Mouse (Mus musculus): ENCODE data around the gene Arfgef3. TPM values are rescaled to one million over a fixed set of nuclear protein-coding genes. Genes with fewer than 3 reads are reported as not detected.

The Arfgef3 gene
- polyA plus RNA-seq, 1 experiment: 0.42 TPM

DNA sequence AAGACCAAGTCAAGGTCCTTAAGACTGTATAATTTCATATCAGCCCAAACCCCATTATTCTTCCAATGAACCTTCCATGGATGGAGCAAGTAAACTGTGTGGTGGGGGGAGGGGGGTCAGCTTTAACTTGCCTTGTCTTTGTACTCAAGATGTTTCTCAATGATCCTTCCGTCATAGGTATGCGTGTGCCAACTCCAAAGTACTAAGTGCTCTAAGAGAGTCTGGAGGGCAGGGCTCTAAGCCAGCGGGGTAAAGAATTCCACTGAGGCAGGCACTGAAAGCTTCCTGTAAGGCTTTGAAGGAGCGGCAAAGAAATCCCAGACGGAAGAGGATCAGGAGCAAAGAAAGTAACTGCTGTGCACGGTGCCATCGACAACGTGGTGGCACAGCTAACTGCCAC, 2.7 kb downstream of the Arfgef3 start:
- no peak overlapping the region for H3K27ac ChIP-seq (ENCODE audit: insufficient read depth, low read length)
- TF ChIP-seq POLR2A (IDR thresholded peaks at IDR 0.05; ENCODE audit: low read depth, low read length) (no peak), CTCF (IDR thresholded peaks at IDR 0.05; ENCODE audit: borderline replicate concordance, insufficient read depth, low read length) (no peak)
- H3K4me3 ChIP-seq (ENCODE audit: insufficient read depth, low read length): no peak overlapping the region
- no peaks in the 10 kb centered on the region for H3K4me1 ChIP-seq (ENCODE audit: control insufficient read depth, insufficient read depth, low read length)

DNA sequence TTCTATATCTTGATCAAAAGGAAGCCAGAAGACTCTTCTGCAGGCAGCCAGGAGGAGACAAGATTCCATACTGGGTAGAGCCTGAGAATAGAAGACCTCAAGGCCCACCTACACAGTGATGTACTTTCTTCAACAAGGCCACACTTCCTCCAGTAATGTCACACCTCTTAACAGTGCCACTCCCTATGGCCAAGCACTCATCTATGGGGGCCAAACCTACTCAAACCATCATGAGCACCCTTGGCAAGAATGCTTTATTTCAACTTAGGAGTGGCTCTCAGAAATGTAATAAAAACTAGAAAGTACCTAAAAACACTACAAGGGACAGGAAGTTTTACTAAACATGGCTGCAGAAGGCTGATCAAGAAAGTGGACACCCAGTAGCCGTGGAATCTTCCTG, 15.2 kb downstream of the Arfgef3 start:
- H3K27ac ChIP-seq (ENCODE audit: insufficient read depth, low read length): no peak overlapping the region
- H3K4me3 ChIP-seq (ENCODE audit: insufficient read depth, low read length): no peak overlapping the region
- TF ChIP-seq CTCF (IDR thresholded peaks at IDR 0.05; ENCODE audit: borderline replicate concordance, insufficient read depth, low read length) (no peak), POLR2A (IDR thresholded peaks at IDR 0.05; ENCODE audit: low read depth, low read length) (no peak)
- H3K4me1 ChIP-seq (ENCODE audit: control insufficient read depth, insufficient read depth, low read length): no peaks in the 10 kb centered on the region

DNA sequence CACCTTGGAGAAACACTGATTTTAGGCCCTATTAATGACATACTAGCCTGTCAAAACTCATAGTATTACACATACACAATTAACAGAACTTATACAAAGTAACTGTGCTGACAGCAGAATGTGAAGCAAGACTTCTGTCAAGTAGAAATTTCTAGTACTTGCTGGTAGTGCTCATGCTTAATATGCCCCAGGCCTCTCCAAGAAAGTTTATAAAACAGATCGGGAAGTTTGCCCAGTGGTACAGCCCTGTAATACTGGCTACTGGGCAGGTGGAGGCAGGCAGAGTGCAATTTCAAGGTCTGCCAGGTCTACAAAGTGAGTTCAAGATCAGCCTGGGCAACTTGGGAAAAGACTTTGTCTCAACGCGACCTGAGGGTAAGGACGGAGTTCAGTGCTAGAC, 32.3 kb downstream of the Arfgef3 start:
- Histone ChIP-seq H3K4me3 (ENCODE audit: insufficient read depth, low read length) (no peak overlapping the region), H3K4me1 (ENCODE audit: control insufficient read depth, insufficient read depth, low read length) (no peaks in the 10 kb centered on the region), H3K27ac (ENCODE audit: insufficient read depth, low read length) (no peak overlapping the region)
- TF ChIP-seq CTCF (IDR thresholded peaks at IDR 0.05; ENCODE audit: borderline replicate concordance, insufficient read depth, low read length): no peak
- no peak for TF ChIP-seq POLR2A (IDR thresholded peaks at IDR 0.05; ENCODE audit: low read depth, low read length)

DNA sequence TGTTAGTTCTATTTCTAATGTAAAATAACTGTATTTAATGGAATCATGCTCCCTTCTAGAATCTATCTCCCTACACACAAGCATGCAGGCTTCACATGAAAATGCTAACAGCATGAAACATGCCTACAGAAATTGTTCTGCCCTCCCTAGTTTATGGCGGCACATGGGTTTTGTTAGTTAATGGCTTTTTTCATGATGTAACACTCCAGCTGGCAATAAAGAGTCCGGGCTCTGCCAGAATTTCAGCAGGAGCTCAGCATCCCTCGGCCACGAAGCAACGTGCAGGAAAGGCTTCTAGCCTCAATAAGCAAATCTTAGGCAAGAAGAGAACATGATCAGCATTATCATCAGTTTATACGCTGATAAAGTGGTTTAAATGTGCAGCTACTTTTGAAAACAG, 32.8 kb downstream of the Arfgef3 start:
- Histone ChIP-seq H3K27ac (ENCODE audit: insufficient read depth, low read length) (no peak overlapping the region), H3K4me3 (ENCODE audit: insufficient read depth, low read length) (no peak overlapping the region), H3K4me1 (ENCODE audit: control insufficient read depth, insufficient read depth, low read length) (no peaks in the 10 kb centered on the region)
- no peak for TF ChIP-seq POLR2A (IDR thresholded peaks at IDR 0.05; ENCODE audit: low read depth, low read length)
- no peak for TF ChIP-seq CTCF (IDR thresholded peaks at IDR 0.05; ENCODE audit: borderline replicate concordance, insufficient read depth, low read length)

DNA sequence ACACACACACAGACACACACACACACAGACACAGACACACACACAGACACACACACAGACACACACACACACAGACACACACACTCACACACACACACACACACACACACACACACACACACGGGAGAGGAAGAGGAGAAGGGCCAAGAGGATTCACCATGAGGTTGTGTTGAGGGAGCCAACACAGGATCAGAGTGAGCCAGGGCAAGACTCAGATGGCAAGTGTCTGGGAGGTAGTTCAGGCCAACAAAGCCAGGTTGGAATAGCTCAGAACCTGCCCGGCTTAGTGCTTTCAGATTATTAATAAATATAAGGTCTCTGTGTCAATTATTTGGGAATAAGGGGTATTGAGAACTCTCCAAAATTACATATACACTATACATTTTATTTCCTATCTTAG, 33.9 kb downstream of the Arfgef3 start:
- H3K4me1 ChIP-seq (ENCODE audit: control insufficient read depth, insufficient read depth, low read length): no peaks in the 10 kb centered on the region
- no peak overlapping the region for H3K27ac ChIP-seq (ENCODE audit: insufficient read depth, low read length)
- no peak overlapping the region for H3K4me3 ChIP-seq (ENCODE audit: insufficient read depth, low read length)
- no peak for TF ChIP-seq CTCF (IDR thresholded peaks at IDR 0.05; ENCODE audit: borderline replicate concordance, insufficient read depth, low read length)
- TF ChIP-seq POLR2A (IDR thresholded peaks at IDR 0.05; ENCODE audit: low read depth, low read length): no peak

DNA sequence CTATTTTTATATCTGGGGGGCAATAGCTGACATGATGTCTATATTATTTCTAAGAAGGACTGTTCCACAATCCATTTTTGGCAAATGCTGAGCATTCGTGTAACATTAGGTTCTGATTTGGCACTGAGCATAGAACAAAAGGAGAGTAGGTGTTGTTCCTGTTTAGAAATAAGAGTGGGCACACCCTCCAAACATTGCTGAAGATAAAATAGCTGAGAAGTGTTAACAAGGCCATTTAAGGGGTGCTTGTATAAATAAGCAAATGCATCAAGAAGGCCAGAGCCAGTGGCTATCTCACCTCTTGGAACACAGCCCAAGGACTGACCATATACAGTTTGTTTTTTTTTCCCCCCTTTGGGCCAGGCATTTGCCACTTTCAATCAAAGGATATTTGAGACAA, 35.1 kb downstream of the Arfgef3 start:
- Histone ChIP-seq H3K4me3 (ENCODE audit: insufficient read depth, low read length) (no peak overlapping the region), H3K4me1 (ENCODE audit: control insufficient read depth, insufficient read depth, low read length) (no peaks in the 10 kb centered on the region), H3K27ac (ENCODE audit: insufficient read depth, low read length) (no peak overlapping the region)
- no peak for TF ChIP-seq POLR2A (IDR thresholded peaks at IDR 0.05; ENCODE audit: low read depth, low read length)
- TF ChIP-seq CTCF (IDR thresholded peaks at IDR 0.05; ENCODE audit: borderline replicate concordance, insufficient read depth, low read length): no peak

DNA sequence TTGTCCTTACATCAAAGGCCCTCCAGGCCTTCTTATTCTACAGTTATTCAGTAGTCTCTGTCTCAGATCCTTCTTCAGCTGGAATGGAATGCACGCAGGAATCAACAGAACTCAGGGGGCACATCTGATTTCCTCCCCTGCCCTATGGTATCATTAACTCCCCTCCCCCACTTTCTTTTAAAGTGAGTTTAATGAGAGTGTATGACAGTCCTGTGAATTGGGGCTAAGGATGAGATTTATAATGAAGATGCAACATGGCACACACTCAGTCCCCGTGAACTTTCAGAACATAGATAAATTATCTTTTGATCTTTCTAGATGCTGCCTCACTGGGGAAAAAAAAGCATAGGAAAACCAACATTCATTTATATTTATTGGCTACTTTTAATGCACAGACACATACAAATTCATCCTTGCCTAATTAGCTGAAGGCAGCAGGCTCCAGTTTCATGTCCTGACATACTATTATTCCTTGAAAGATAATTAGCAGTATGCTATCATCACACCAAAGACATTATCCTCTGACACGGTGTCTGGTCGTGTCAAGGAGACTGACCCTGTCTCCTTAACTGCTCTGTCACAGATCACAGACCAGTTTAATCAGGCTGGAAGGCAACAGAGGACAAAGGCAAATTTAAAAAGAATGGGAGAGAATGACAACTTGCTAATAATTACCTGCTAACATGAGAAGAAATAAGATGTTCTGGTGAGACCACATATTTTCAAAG, 39.2 kb downstream of the Arfgef3 start:
- Histone ChIP-seq H3K4me3 (ENCODE audit: insufficient read depth, low read length) (no peak overlapping the region), H3K4me1 (ENCODE audit: control insufficient read depth, insufficient read depth, low read length) (no peaks in the 10 kb centered on the region), H3K27ac (ENCODE audit: insufficient read depth, low read length) (no peak overlapping the region)
- TF ChIP-seq CTCF (IDR thresholded peaks at IDR 0.05; ENCODE audit: borderline replicate concordance, insufficient read depth, low read length) (no peak), POLR2A (IDR thresholded peaks at IDR 0.05; ENCODE audit: low read depth, low read length) (no peak)

DNA sequence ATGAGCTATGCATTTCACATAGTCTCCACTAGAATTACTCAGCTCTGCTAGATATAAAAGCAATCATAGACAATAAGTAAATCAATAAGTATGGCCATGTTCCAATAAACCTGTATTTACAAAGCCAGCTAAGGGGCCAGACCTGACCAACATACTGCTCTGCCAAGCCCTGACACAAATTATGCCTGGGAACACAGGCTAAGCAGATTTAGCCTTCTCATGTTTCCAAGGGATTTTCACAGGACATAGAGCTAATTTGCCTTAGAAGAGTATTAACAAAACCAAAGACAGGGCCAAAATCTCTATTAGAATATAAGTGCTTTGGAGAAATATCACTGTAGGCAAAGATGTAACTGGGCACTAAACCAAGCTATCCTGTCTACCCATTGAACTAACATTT, 42.2 kb downstream of the Arfgef3 start:
- no peak for TF ChIP-seq POLR2A (IDR thresholded peaks at IDR 0.05; ENCODE audit: low read depth, low read length)
- TF ChIP-seq CTCF (IDR thresholded peaks at IDR 0.05; ENCODE audit: borderline replicate concordance, insufficient read depth, low read length): no peak
- Histone ChIP-seq H3K4me1 (ENCODE audit: control insufficient read depth, insufficient read depth, low read length) (no peaks in the 10 kb centered on the region), H3K27ac (ENCODE audit: insufficient read depth, low read length) (no peak overlapping the region), H3K4me3 (ENCODE audit: insufficient read depth, low read length) (no peak overlapping the region)

DNA sequence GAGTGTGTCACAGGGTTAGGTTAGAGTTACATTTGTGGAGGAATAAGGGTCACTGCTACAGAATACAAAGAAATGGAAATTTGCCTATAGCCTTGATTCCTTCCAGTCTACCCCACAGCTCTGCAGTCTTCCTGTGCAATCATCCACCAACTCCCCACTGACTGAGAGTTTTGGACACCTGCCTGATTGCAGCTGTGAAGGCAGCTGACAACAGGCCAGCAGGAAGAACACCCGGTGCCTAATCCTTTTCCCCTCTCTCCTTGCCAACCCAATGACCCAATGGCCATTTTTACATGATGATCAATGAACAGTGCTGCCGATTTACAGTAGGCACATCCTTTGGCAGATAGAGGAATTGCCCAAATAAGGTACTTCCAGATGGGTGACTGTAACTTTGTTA, 43.6 kb downstream of the Arfgef3 start:
- no peak for TF ChIP-seq CTCF (IDR thresholded peaks at IDR 0.05; ENCODE audit: borderline replicate concordance, insufficient read depth, low read length)
- Histone ChIP-seq H3K27ac (ENCODE audit: insufficient read depth, low read length) (no peak overlapping the region), H3K4me1 (ENCODE audit: control insufficient read depth, insufficient read depth, low read length) (no peaks in the 10 kb centered on the region), H3K4me3 (ENCODE audit: insufficient read depth, low read length) (no peak overlapping the region)

DNA sequence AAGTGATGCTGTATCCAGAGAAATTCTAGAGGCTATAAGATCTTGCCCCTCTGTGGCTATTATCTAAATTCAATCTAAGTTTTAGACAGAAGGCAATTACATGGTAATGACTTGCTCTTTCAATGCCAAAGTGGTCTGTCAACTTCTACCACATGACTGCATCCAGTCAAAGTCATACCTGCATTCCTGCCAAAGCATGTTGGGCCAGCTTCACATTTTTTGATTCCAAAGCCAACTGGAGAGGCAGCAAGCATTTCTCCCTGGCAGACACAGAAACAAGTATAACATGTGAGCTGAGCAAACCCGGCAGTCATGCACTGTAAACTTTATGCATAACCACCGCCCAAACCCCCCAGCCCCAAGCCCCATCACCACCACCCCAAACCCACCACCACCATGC, 44.6 kb downstream of the Arfgef3 start:
- Histone ChIP-seq H3K4me1 (ENCODE audit: control insufficient read depth, insufficient read depth, low read length) (no peaks in the 10 kb centered on the region), H3K27ac (ENCODE audit: insufficient read depth, low read length) (no peak overlapping the region), H3K4me3 (ENCODE audit: insufficient read depth, low read length) (no peak overlapping the region)
- no peak for TF ChIP-seq CTCF (IDR thresholded peaks at IDR 0.05; ENCODE audit: borderline replicate concordance, insufficient read depth, low read length)
- TF ChIP-seq POLR2A (IDR thresholded peaks at IDR 0.05; ENCODE audit: low read depth, low read length): no peak
